Mouse (Mus musculus) right cerebral cortex, postnatal 10 days (tissue): ENCODE results near the gene Hlf.
A peak's percentile ranks its signal among the peaks of the same experiment; 100 is the strongest.

Experiments
- DNase-seq, 2 experiments: peaks; one replicate each; pipeline ENCODE4 v3.0.0; 2021; ENCODE audit warnings: low spot score in 2 of 2

The Hlf gene

GRCm38 (mm10) chr11:90342267-90342666, 48.4 kb downstream of the Hlf start:
- DNase-seq, result no peak

- no peak for DNase-seq
Measured at GRCm38 (mm10) chr11:90340836-90341235, 49.9 kb downstream of the Hlf start.

GRCm38 (mm10) chr11:90334816-90335215, 55.9 kb downstream of the Hlf start:
- DNase-seq, result no peak

GRCm38 (mm10) chr11:90332737-90333136, 58.0 kb downstream of the Hlf start:
- no peak for DNase-seq

GRCm38 (mm10) chr11:90330202-90330694, 60.4 kb downstream of the Hlf start:
- no peak for DNase-seq

- DNase-seq, result no peak
Measured at GRCm38 (mm10) chr11:90326836-90327235, 63.9 kb downstream of the Hlf start.

- DNase-seq, result no peak
Measured at GRCm38 (mm10) chr11:90326146-90326545, 64.5 kb downstream of the Hlf start.

GRCm38 (mm10) chr11:90324597-90324996, 66.1 kb downstream of the Hlf start:
- DNase-seq, result no peak

GRCm38 (mm10) chr11:90320922-90321321, 69.8 kb downstream of the Hlf start:
- no peak for DNase-seq

- peak; percentile 72 to 78 for DNase-seq
Measured at GRCm38 (mm10) chr11:90317482-90317881, 73.2 kb downstream of the Hlf start.

- peak in 1 of 2 experiments; percentile 74 for DNase-seq
Measured at GRCm38 (mm10) chr11:90314606-90315005, 76.1 kb downstream of the Hlf start.

- DNase-seq, result peak in 1 of 2 experiments; percentile 61
Measured at GRCm38 (mm10) chr11:90306993-90307392, 83.7 kb downstream of the Hlf start.

GRCm38 (mm10) chr11:90306067-90306466, 84.6 kb downstream of the Hlf start:
- no peak for DNase-seq

- no peak for DNase-seq
Measured at GRCm38 (mm10) chr11:90294622-90295021, 96.1 kb downstream of the Hlf start.

GRCm38 (mm10) chr11:90292766-90293165, 97.9 kb downstream of the Hlf start:
- no peak for DNase-seq

- no peak for DNase-seq
Measured at GRCm38 (mm10) chr11:90291156-90291555, 99.5 kb downstream of the Hlf start.

- no peak for DNase-seq
Measured at GRCm38 (mm10) chr11:90286550-90287154, 104.0 kb downstream of the Hlf start.
